Mouse (Mus musculus) ES-E14 (cell line): ENCODE data around the gene Tcf19. TPM values are rescaled to one million over a fixed set of nuclear protein-coding genes. Genes with fewer than 3 reads are reported as not detected.
"Not testable (repeated sequence)": the region's sequence is repeated elsewhere in the genome, so short reads cannot be mapped to it uniquely, and the experiment has no call there.

Experiments
- DNase-seq: peaks from one replicate; pipeline ENCODE4 v3.0.0-alpha.2; 2013; ENCODE audit warnings: low read depth, low spot score
- H3K27ac ChIP-seq: 2 replicates; pipeline ENCODE4 v1.5.1; 2012; ENCODE audit warnings: low read depth, mild to moderate bottlenecking, low read length, moderate library complexity, mixed read lengths; ENCODE audit not compliant: poor library complexity, insufficient read depth, severe bottlenecking
- H3K36me3 ChIP-seq: 2 replicates; pipeline ENCODE4 v1.6.1; 2012; ENCODE audit warnings: mild to moderate bottlenecking, low read length, moderate library complexity, mixed read lengths; ENCODE audit not compliant: control insufficient read depth, poor library complexity, insufficient read depth, severe bottlenecking
- H3K4me1 ChIP-seq, 2 experiments: fragments of 150-350 bp in 1 of 2; sonication (generic) in 1 of 2; 2 replicates each; pipeline ENCODE4 v1.6.1; 2012; ENCODE audit warnings: low read length in 2 of 2, mild to moderate bottlenecking in 1 of 2, mixed read lengths in 1 of 2; ENCODE audit not compliant: control insufficient read depth in 2 of 2, insufficient read depth in 2 of 2, poor library complexity in 1 of 2
- H3K4me3 ChIP-seq, 2 experiments: fragments of 150-350 bp in 1 of 2; sonication (generic) in 1 of 2; 2 replicates each; pipeline ENCODE4 v1.5.1; 2012; ENCODE audit warnings: low read length in 2 of 2, low read depth in 1 of 2, mild to moderate bottlenecking in 1 of 2, mixed read lengths in 1 of 2; ENCODE audit not compliant: insufficient read depth in 1 of 2, poor library complexity in 1 of 2, severe bottlenecking in 1 of 2
- H3K9ac ChIP-seq: 2 replicates; pipeline ENCODE4 v1.6.1; 2012; ENCODE audit warnings: low read depth, mild to moderate bottlenecking, low read length, mixed read lengths; ENCODE audit not compliant: poor library complexity, insufficient read depth, severe bottlenecking
- H3K9me3 ChIP-seq: fragments of 150-350 bp; sonication (generic); 2 replicates; pipeline ENCODE4 v1.6.1; 2012; ENCODE audit warnings: low read depth, mild to moderate bottlenecking, low read length; ENCODE audit not compliant: control insufficient read depth, insufficient read depth
- CHD2 ChIP-seq: IDR thresholded peaks from 2 replicates; pipeline ENCODE4 v1.6.1; 2014; ENCODE audit warnings: mild to moderate bottlenecking, low read depth, low read length, inconsistent platforms
- HCFC1 ChIP-seq: IDR thresholded peaks from 2 replicates; pipeline ENCODE4 v1.6.1; 2012; ENCODE audit warnings: low read length, inconsistent platforms, borderline replicate concordance; ENCODE audit not compliant: insufficient read depth
- MAFK ChIP-seq: IDR thresholded peaks from 2 replicates; pipeline ENCODE4 v1.6.1; 2014; ENCODE audit warnings: mild to moderate bottlenecking, low read depth, low read length, inconsistent platforms; ENCODE audit not compliant: insufficient read depth
- ZC3H11A ChIP-seq: IDR thresholded peaks from 2 replicates; pipeline ENCODE4 v1.6.1; 2012; ENCODE audit warnings: low read depth, mild to moderate bottlenecking, inconsistent platforms, low read length, borderline replicate concordance
- ZNF384 ChIP-seq: IDR thresholded peaks from 2 replicates; pipeline ENCODE4 v1.6.1; 2012; ENCODE audit warnings: low read depth, low read length, inconsistent platforms
- in situ Hi-C, 2 experiments: fragments of 600-800 bp; cut with MboI; formaldehyde crosslinking; loops; one replicate each; pipeline ENCODE4 v1.15.1; 2025; ENCODE audit warnings: low sequenced_read_pairs in 2 of 2, inconsistent platforms in 1 of 2; ENCODE audit not compliant: unreplicated experiment in 2 of 2
- total RNA-seq: library from RNA; depleted of rRNA; stranded (reverse); fragments of 300-350 nt; gene quantifications from 2 replicates; pipeline ENCODE4 v1.2.3, GENCODE M21; 2012

The Tcf19 gene
- total RNA-seq, 1 experiment = 10.5 TPM

GRCm38 (mm10) chr17:35508279-35508678, 8.3 kb downstream of the Tcf19 start:
- Histone ChIP-seq H3K4me3 (peak overlapping the region; percentile 79 to 88), H3K27ac (peak overlapping the region; percentile 100; the same call in 1 of the 2 replicates), H3K36me3 (peaks cover 49% of the 10 kb centered on the region), H3K9ac (peak overlapping the region; percentile 87)
- in situ Hi-C loops, DNase-seq, H3K9me3 ChIP-seq, H3K4me1 ChIP-seq: not testable (repeated sequence)
- TF ChIP-seq ZC3H11A (peak; percentile 36; the same call in 1 of the 2 replicates), ZNF384 (peak; percentile 68)

- DNase-seq = no peak
Observed at GRCm38 (mm10) chr17:35507556-35508260, 8.9 kb downstream of the Tcf19 start.

GRCm38 (mm10) chr17:35506881-35507280, 9.7 kb downstream of the Tcf19 start:
- H3K9ac ChIP-seq = peak overlapping the region; percentile 87
- in situ Hi-C loops = no loop called here
- peak overlapping the region; percentile 100 for H3K27ac ChIP-seq
- peak overlapping the region; percentile 79 to 88 for H3K4me3 ChIP-seq
- H3K9me3 ChIP-seq = no peaks in the 10 kb centered on the region
- H3K4me1 ChIP-seq = peaks cover 5 to 15% of the 10 kb centered on the region in 2 experiments
- no peak for TF ChIP-seq ZC3H11A
- TF ChIP-seq CHD2 = no peak
- no peak for TF ChIP-seq HCFC1
- TF ChIP-seq MAFK = no peak
- TF ChIP-seq ZNF384 = no peak
- DNase-seq = no peak
- peaks cover 36% of the 10 kb centered on the region for H3K36me3 ChIP-seq

More at GRCm38 (mm10) chr17:35507556-35508260, 8.9 kb downstream of the Tcf19 start:
- peaks cover 43% of the 10 kb centered on the region for H3K36me3 ChIP-seq
- H3K27ac ChIP-seq = peak overlapping the region; percentile 100; the same call in 1 of the 2 replicates
- TF ChIP-seq ZNF384 (peak; percentile 94), MAFK (no peak), HCFC1 (0 out of 2 replicates have a peak, but pooled peaks have one; percentile 44)
- in situ Hi-C loops = no loop called here
- H3K4me3 ChIP-seq = peak overlapping the region; percentile 79 to 88
- H3K9ac ChIP-seq = peak overlapping the region; percentile 87
- H3K9me3 ChIP-seq = no peaks in the 10 kb centered on the region
- peaks cover 7 to 12% of the 10 kb centered on the region in 2 experiments for H3K4me1 ChIP-seq

GRCm38 (mm10) chr17:35505776-35506175, 10.8 kb downstream of the Tcf19 start, which contains the start of gene Pou5f1:
TSS of gene Pou5f1 (plus strand) at chr17:35506018.
- TF ChIP-seq ZC3H11A (no peak), MAFK (no peak), ZNF384 (no peak), HCFC1 (no peak), CHD2 (no peak)
- peak within 1 kb of the TSS; percentile 100 for H3K27ac ChIP-seq
- H3K36me3 ChIP-seq = peaks cover 28% of the 10 kb centered on the region
- peak within 1 kb of the TSS; percentile 79 to 88 for H3K4me3 ChIP-seq
- H3K9me3 ChIP-seq = no peaks in the 10 kb centered on the region
- peak; percentile 65 for DNase-seq
- peaks cover 8 to 17% of the 10 kb centered on the region in 2 experiments for H3K4me1 ChIP-seq
- peak within 1 kb of the TSS; percentile 87 for H3K9ac ChIP-seq
- in situ Hi-C loops = no loop called here
